Mouse (Mus musculus) kidney, embryonic 15.5 days (tissue): Measurements from ENCODE around the gene Ints6l. TPM values are rescaled to one million over a fixed set of nuclear protein-coding genes. Genes with fewer than 3 reads are reported as not detected.

Experiments used
- ATAC-seq: fragments of 200-750 bp; cut with Nextera tagmentation; replicated peaks from 2 replicates; pipeline ENCODE4 v1.8.0; 2017; ENCODE audit warnings: moderate TSS enrichment; ENCODE audit not compliant: low FRiP score
- H3K27ac ChIP-seq: fragments of 300-500 bp; sonication (generic); 2 replicates; pipeline ENCODE4 v1.5.1; 2015; ENCODE audit warnings: mild to moderate bottlenecking, inconsistent platforms
- H3K27me3 ChIP-seq: fragments of 300-500 bp; sonication (generic); 2 replicates; pipeline ENCODE4 v1.6.1; 2015; ENCODE audit warnings: inconsistent platforms
- H3K36me3 ChIP-seq: fragments of 300-500 bp; sonication (generic); 2 replicates; pipeline ENCODE4 v1.6.1; 2015; ENCODE audit warnings: inconsistent platforms
- H3K4me1 ChIP-seq: fragments of 300-500 bp; sonication (generic); 2 replicates; pipeline ENCODE4 v1.6.1; 2015; ENCODE audit warnings: inconsistent platforms
- H3K4me2 ChIP-seq: fragments of 300-500 bp; sonication (generic); 2 replicates; pipeline ENCODE4 v1.6.1; 2015; ENCODE audit warnings: moderate library complexity, mild to moderate bottlenecking, inconsistent platforms
- H3K4me3 ChIP-seq: fragments of 300-500 bp; sonication (generic); replicated peaks from 2 replicates; pipeline ENCODE4 v1.5.1; 2015; ENCODE audit warnings: mild to moderate bottlenecking, inconsistent platforms
- H3K9ac ChIP-seq: fragments of 300-500 bp; sonication (generic); 2 replicates; pipeline ENCODE4 v1.6.1; 2015; ENCODE audit warnings: mild to moderate bottlenecking, inconsistent platforms
- H3K9me3 ChIP-seq: fragments of 300-500 bp; sonication (generic); replicated peaks from 2 replicates; pipeline ENCODE4 v1.6.1; 2016; ENCODE audit warnings: inconsistent platforms
- WGBS: fragments of 180-500 bp; shearing (Covaris S2); methylation state at CpG from one replicate; pipeline ENCODE4 v1.1.7; 2015; ENCODE audit warnings: mixed read lengths; 5-methylcytosine and 5-hydroxymethylcytosine counted together
- polyA plus RNA-seq: library from polyadenylated mRNA; unstranded; fragments of >200 nt; fragmentation: Nextera tagmentation; extraction: Ambion mirVana; gene quantifications from 2 replicates; pipeline ENCODE4 v1.2.1, GENCODE M21; 2015

The Ints6l gene
- polyA plus RNA-seq, 1 experiment from 2014 or later = 29.1 TPM

- H3K9me3 ChIP-seq = no peaks in the 10 kb centered on the region
- no peaks in the 10 kb centered on the region for H3K4me1 ChIP-seq
- 88% methylated on average over 7 of the region's 7 CpGs for WGBS
- H3K27ac ChIP-seq = no peak within 1 kb of the TSS
- no peaks in the 10 kb centered on the region for H3K36me3 ChIP-seq
- no peak for ATAC-seq
- H3K4me2 ChIP-seq = no peak within 1 kb of the TSS
- no peak within 1 kb of the TSS for H3K4me3 ChIP-seq
- H3K9ac ChIP-seq = no peak within 1 kb of the TSS
- no peaks in the 10 kb centered on the region for H3K27me3 ChIP-seq
Observed at GRCm38 (mm10) chrX:56549506-56549905, 94.8 kb downstream of the Ints6l start, which contains the start of gene Gm648. Gm648 (minus strand) TSS chrX:56549606.

- Histone ChIP-seq H3K27me3 (no peaks in the 10 kb centered on the region), H3K4me2 (no peak overlapping the region), H3K36me3 (no peaks in the 10 kb centered on the region), H3K9me3 (no peaks in the 10 kb centered on the region), H3K4me3 (no peak overlapping the region), H3K9ac (no peak overlapping the region), H3K27ac (no peak overlapping the region), H3K4me1 (no peaks in the 10 kb centered on the region)
- WGBS = 76% methylated on average over 3 of the region's 3 CpGs
- ATAC-seq = no peak
Observed at GRCm38 (mm10) chrX:56553584-56553983, 98.9 kb downstream of the Ints6l start.

Other genes with a start within 250 kb of the Ints6l start
- not detected in 2 replicates for gene Gm773, start 242.0 kb upstream of the Ints6l start, polyA plus RNA-seq
- 8.3 and 8.9 TPM in 2 replicates for gene Zfp449, start 108.5 kb upstream of the Ints6l start, polyA plus RNA-seq
- gene Smim10l2a, start 80.3 kb upstream of the Ints6l start, polyA plus RNA-seq = 6.7 and 7.6 TPM in 2 replicates
- gene Gm2174, start 6.9 kb upstream of the Ints6l start, polyA plus RNA-seq = 2.3 and 3.2 TPM in 2 replicates
- not detected in 2 replicates for gene Gm10477, start 69.9 kb downstream of the Ints6l start, polyA plus RNA-seq
- not detected in 2 replicates for gene Gm648, start 94.7 kb downstream of the Ints6l start, polyA plus RNA-seq
- 26.4 and 29.7 TPM in 2 replicates for gene Mmgt1, start 143.2 kb downstream of the Ints6l start, polyA plus RNA-seq
- gene Slc9a6, start 154.9 kb downstream of the Ints6l start, polyA plus RNA-seq = 11.3 and 11.8 TPM in 2 replicates